Mouse (Mus musculus) layer of hippocampus, postnatal 25 days (tissue): Measurements from ENCODE around the gene Zfp771. TPM values are rescaled to one million over a fixed set of nuclear protein-coding genes. Genes with fewer than 3 reads are reported as not detected.

ENCODE experiments used
- DNase-seq, 2 experiments: peaks; one replicate each; pipeline ENCODE4 v3.0.0; 2022; ENCODE audit warnings: mixed read lengths in 2 of 2, low spot score in 1 of 2; ENCODE audit errors: extremely low spot score in 1 of 2
- total RNA-seq, 2 experiments: library from RNA; stranded (reverse); gene quantifications; 2 replicates each; pipeline ENCODE4 v1.2.3; 2021

Zfp771 gene
- total RNA-seq, 2 experiments from 2014 or later = 67.4 to 73.4 TPM

DNA sequence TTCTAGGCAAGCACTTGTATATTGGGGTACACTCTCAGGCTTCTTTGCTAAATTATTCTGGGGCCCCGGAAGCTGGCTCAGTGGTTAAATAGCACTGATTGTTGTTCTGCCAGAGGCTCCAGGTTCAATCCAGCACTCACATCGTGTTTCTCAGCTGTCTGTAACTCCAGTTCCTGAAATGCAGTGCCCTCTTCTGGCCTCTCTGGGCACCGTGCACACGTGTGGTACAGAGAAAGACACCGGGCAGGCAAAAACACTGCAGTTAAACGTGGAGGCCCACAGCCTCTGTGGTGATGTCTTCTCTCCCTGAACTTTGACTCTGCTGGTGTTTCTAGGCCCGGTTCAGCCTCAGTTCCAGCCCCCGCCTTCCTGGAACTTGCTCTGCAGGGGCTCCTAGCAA, 34.2 kb downstream of the Zfp771 start:
- DNase-seq = no peak

DNA sequence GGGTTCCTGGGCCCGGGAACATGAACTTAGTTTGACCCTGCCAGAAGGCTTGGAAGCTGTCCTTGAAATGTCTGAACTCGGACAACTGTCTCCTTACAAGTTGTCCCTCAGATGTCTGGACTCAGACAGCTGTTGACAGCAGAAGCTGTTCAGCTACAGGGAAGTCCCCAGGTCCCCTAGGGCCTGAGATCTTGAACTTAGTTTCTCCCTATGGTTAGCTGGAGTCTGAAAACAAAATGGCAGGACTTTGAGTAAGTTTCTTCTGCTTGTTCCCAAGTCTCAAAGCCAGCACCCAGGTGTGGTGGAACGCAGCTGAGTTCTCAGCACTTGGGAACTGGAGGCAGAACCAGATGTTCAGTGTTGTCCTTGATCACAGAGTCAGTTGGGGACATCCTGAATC, 36.0 kb downstream of the Zfp771 start:
- no peak for DNase-seq

- no peak for DNase-seq
Measured at GRCm38 (mm10) chr7:127281114-127281513, 37.0 kb downstream of the Zfp771 start.

GRCm38 (mm10) chr7:127282190-127282589, 38.1 kb downstream of the Zfp771 start:
- DNase-seq = no peak

DNA sequence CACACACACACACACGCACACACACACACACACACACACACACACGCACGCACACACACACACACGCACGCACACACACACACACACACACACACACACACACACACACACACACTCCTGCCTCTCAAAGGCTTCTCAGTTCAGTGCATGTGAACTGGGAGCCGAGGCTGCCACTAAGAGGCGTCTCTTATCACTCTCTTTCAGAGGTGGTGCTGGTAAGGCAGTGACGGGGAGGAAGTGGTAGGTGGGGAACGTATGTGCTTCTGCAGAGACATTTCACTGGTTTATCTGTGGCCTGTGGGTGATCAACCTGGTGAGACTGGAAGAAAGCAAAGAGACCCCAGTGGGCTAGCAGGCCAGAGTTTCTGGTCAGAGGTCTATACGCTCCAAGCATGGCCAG, 41.1 kb downstream of the Zfp771 start:
- DNase-seq = no peak

- no peak for DNase-seq
Measured at GRCm38 (mm10) chr7:127287940-127288339, 43.9 kb downstream of the Zfp771 start.

- DNase-seq = no peak
Measured at GRCm38 (mm10) chr7:127289306-127289705, 45.2 kb downstream of the Zfp771 start.

DNA sequence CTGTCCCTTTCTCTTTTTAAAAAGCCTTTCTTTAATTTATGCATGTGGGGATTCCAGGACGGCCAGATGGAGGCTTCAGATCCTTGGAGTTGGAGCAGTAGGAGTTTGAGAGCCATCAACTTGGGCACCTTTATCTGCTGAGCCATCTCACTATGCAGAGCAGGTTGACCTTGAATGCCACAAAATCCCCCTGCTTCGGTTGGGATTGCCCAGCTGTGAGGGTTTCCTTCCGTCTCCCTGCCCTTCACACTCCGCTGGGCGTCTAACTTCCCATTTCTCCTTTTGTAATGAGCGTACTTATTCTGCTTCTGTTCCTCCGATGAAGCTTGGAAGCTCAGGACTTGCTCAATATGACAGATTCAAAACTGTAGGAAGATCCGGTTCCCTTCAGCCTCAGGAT, 46.1 kb downstream of the Zfp771 start:
- DNase-seq = no peak

DNA sequence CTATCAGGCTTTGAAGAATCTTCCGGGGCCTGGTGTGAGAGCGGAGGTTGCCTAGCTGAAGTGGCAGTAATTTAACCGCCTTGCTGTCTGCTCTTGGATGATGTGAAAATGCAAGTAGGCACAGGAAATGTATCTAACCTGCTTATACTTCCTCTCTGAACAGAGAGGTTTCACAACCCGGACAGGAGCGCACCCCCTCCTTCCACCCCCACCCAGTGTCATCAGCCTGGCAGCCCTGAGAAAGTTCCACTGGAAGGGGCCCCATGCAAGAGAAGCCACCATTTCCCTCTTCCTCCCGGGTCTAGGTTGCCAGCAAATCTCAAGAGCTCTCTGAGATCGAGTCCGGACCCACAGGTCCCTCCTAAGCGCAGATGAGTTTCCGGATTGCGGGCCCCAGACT, 52.0 kb downstream of the Zfp771 start, which contains the start of gene Itgal:
Gene Itgal, plus strand, starts transcription at position 163 of the 400 bp plus-strand sequence.
- no peak for DNase-seq

DNA sequence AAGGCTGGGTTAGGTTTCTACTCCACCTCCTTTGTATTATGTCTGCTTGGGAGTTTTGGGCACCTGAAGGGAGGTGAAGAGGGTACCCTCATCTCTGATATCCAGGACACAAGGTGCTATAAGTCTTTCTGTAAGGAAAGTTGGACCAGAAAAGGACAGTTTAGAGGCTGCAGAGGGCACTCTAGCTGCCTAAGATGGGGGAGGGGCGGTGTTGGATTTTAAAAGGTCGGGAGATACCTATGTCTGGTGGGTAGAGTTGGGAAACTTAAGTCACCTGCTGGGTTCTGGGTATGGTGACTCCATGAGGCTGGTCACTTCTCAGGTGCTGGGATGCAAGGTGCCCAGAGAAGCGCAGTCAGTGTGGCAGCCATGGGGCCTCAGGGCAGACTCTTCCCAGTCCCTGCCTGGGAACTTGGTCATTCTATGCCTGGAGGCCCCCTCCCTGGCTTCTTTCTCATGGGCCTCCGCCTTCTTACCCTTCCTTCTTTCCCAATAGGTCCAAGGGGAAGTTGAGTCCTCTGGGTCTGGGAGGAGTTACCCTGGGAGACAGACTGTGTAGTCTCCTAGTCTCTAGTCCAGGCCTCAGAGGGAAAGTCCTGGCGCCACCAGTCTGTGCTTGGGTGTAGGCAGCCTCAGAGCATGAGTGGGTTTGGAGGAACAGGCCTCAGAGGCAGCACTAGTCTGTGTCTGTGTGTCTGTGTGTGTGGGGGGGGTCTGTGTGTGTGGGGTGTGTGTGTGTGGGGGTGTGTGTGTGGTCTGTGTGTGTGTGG, 52.9 kb downstream of the Zfp771 start:
- DNase-seq = no peak

GRCm38 (mm10) chr7:127297586-127298193, 53.6 kb downstream of the Zfp771 start:
- no peak for DNase-seq

Other genes with a start within 250 kb of the Zfp771 start
- 1 to 10 TPM; 7.0 to 7.4 TPM for gene Mvp, start 229.7 kb upstream of the Zfp771 start, total RNA-seq
- not detected for gene Pagr1b, start 227.8 kb upstream of the Zfp771 start, total RNA-seq
- gene Pagr1a, start 226.9 kb upstream of the Zfp771 start, total RNA-seq = 10 to 100 TPM; 20.5 to 27.7 TPM
- gene Gm42742, start 223.2 kb upstream of the Zfp771 start, total RNA-seq = 10 to 100 TPM; 51.0 to 57.8 TPM
- 100 to 1,000 TPM; 226 to 235 TPM for gene Prrt2, start 223.1 kb upstream of the Zfp771 start, total RNA-seq
- gene Maz, start 217.2 kb upstream of the Zfp771 start, total RNA-seq = 100 to 1,000 TPM; 272 to 282 TPM
- 1 to 10 TPM; 6.7 to 8.7 TPM for gene Kif22, start 201.8 kb upstream of the Zfp771 start, total RNA-seq
- not detected for gene Zg16, start 156.9 kb upstream of the Zfp771 start, total RNA-seq
- 1 to 10 TPM; 1.2 to 1.5 TPM for gene AI467606, start 152.9 kb upstream of the Zfp771 start, total RNA-seq
- gene Qprt, start 122.0 kb upstream of the Zfp771 start, total RNA-seq = under 1 TPM; 0.30 to 0.35 TPM
- gene Spn, start 106.5 kb upstream of the Zfp771 start, total RNA-seq = under 1 TPM; 0.28 to 0.42 TPM
- gene Cd2bp2, start 48.2 kb upstream of the Zfp771 start, total RNA-seq = 10 to 100 TPM; 92.1 to 95.7 TPM
- 10 to 100 TPM; 97.2 to 99.9 TPM for gene Tbc1d10b, start 35.8 kb upstream of the Zfp771 start, total RNA-seq
- gene Mylpf, start 35.4 kb upstream of the Zfp771 start, total RNA-seq = 1 to 10 TPM in 1 of 2 experiments, under 1 TPM in 1; 0.96 to 2.9 TPM
- gene Zfp553, start 11.2 kb upstream of the Zfp771 start, total RNA-seq = 10 to 100 TPM; 18.0 to 20.6 TPM
- 1 to 10 TPM; 4.0 to 4.2 TPM for gene Sept1, start 11.1 kb upstream of the Zfp771 start, total RNA-seq
- 10 to 100 TPM; 21.7 to 27.7 TPM for gene Dctpp1, start 16.4 kb downstream of the Zfp771 start, total RNA-seq
- 10 to 100 TPM; 43.0 to 43.8 TPM for gene Sephs2, start 29.8 kb downstream of the Zfp771 start, total RNA-seq
- gene Itgal, start 52.0 kb downstream of the Zfp771 start, total RNA-seq = under 1 TPM; 0.20 to 0.26 TPM
- 10 to 100 TPM; 11.5 to 11.8 TPM for gene Zfp768, start 101.3 kb downstream of the Zfp771 start, total RNA-seq
- 1 to 10 TPM; 6.0 to 6.3 TPM for gene Zfp747, start 131.8 kb downstream of the Zfp771 start, total RNA-seq
- 1 to 10 TPM; 3.9 to 4.0 TPM for gene 9130019O22Rik, start 142.9 kb downstream of the Zfp771 start, total RNA-seq
- 1 to 10 TPM; 7.9 to 9.0 TPM for gene E430018J23Rik, start 149.4 kb downstream of the Zfp771 start, total RNA-seq
- gene Zfp764, start 162.5 kb downstream of the Zfp771 start, total RNA-seq = 1 to 10 TPM; 3.7 to 4.0 TPM
- gene Zfp688, start 177.8 kb downstream of the Zfp771 start, total RNA-seq = 10 to 100 TPM; 12.4 to 14.9 TPM
- 1 to 10 TPM; 6.6 to 6.7 TPM for gene Zfp689, start 204.9 kb downstream of the Zfp771 start, total RNA-seq
- 10 to 100 TPM; 26.4 to 33.9 TPM for gene Prr14, start 215.3 kb downstream of the Zfp771 start, total RNA-seq
- gene Fbrs, start 234.9 kb downstream of the Zfp771 start, total RNA-seq = 10 to 100 TPM; 50.9 to 65.3 TPM